In genomic region chr13:93332491-93332890, GRCm38 (mm10) we compare ENCODE assay signal across 19 mouse cellular contexts.
"Had no signal": no experiment of that assay in that cellular context is flagged by ENCODE, and none has a peak within 500 bp of the region (broad histone marks: within the 10 kb centered on the region; RNA-seq: fewer than 3 reads in every experiment).

No protein-coding gene starts in this region.

- H3K27me3 ChIP-seq: liver, embryonic 13.5 days; midbrain, embryonic 12.5 days; neural tube, embryonic 13.5 days; stomach, embryonic 15.5 days had no signal

- H3K4me1 ChIP-seq: midbrain, embryonic 12.5 days; neural tube, embryonic 13.5 days; stomach, embryonic 15.5 days had no signal

- H3K36me3 ChIP-seq: liver, embryonic 13.5 days; midbrain, embryonic 12.5 days; neural tube, embryonic 13.5 days; stomach, embryonic 15.5 days had no signal

- ATAC-seq: lung, postnatal 0 days; midbrain, embryonic 16.5 days had no signal

- H3K27ac ChIP-seq: kidney, postnatal 0 days; layer of hippocampus, adult 2 months; left cerebral cortex, adult 2 months; liver, embryonic 13.5 days; macrophage; midbrain, embryonic 12.5 days; neural tube, embryonic 13.5 days; stomach, embryonic 15.5 days had no signal

- H3K9ac ChIP-seq: liver, embryonic 13.5 days; lung, embryonic 14.5 days; midbrain, embryonic 12.5 days; neural tube, embryonic 13.5 days; stomach, embryonic 15.5 days had no signal

- DNase-seq: kidney, adult 9 months; kidney, postnatal 25 days; layer of hippocampus, adult 9-11 months; liver, embryonic 13.5 days; lung, embryonic 14.5 days; retina, postnatal 1 day; right cerebral cortex, postnatal 4 days; spleen, adult 18-20 months; thymus, postnatal 25 days had no signal

- H3K4me2 ChIP-seq: lung, embryonic 14.5 days; midbrain, embryonic 12.5 days; neural tube, embryonic 13.5 days; stomach, embryonic 15.5 days had no signal

- H3K9me3 ChIP-seq: liver, embryonic 13.5 days; midbrain, embryonic 12.5 days; neural tube, embryonic 13.5 days; stomach, embryonic 15.5 days had no signal

- H3K4me3 ChIP-seq: layer of hippocampus, adult 2 months; left cerebral cortex, adult 2 months; liver, embryonic 13.5 days; midbrain, embryonic 12.5 days; myocyte; neural tube, embryonic 13.5 days; stomach, embryonic 15.5 days had no signal
